Mouse (Mus musculus) WW6 (cell line): ENCODE measurements at regions not wholly inside any gene's neighbourhood (a gene's known extent, or its start where the extent isn't known, plus 50 kb on each side); places are given as distances from the start of the nearest gene placed in this dataset.
A peak's percentile ranks its signal among the peaks of the same experiment; 100 is the strongest.

Experiments used
- DNase-seq: peaks from one replicate; pipeline ENCODE4 v3.0.0-alpha.2; 2013; ENCODE audit warnings: low read depth, low spot score

- no peak for DNase-seq
These were observed 212.1 kb upstream of the Etaa1 start for GRCm38 (mm10) chr11:18165609-18166347.

DNA sequence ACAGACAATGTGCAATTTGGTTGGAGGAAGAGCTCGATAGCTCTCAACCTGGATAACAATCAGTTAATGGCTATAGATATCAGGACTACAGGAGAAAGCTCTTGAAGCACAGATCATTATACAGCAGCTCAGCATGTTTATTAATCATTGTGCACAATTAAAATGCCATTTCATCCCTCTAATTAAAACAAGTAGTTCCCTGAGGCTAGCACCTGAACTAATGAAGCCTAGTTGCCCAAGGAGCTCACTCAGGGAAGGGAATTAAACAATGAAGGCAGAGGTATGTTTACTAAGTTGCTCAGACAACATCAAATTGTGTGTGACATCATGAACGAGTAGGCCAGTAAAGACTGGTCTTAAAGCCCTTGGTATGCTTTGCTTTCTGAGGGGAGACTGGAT lies 210.3 kb upstream of the Etaa1 start:
- no peak for DNase-seq

- DNase-seq, result no peak
These were observed 209.7 kb upstream of the Etaa1 start for GRCm38 (mm10) chr11:18163156-18164024.

DNA sequence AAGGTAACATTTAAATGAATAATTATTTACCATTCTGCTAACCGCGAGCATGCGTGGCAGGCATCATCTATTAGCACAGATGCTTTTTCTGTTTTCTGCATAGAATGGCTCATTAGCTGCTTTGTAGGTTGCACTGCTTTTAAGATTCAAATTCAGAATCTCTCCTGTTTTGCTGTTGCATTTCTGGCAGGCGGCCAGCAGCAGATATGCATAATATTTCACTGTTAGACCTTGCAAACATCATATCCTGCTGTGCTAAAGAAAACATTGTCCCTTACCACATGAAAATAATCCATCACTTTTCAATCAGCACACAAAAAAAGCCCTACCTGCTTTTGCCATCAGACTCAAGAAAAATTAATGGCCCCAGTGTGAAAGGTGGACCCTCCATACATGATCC lies 202.8 kb upstream of the Etaa1 start:
- DNase-seq, result no peak

- peak; percentile 18 for DNase-seq
These were observed 198.3 kb upstream of the Etaa1 start for GRCm38 (mm10) chr11:18151788-18152563.

DNA sequence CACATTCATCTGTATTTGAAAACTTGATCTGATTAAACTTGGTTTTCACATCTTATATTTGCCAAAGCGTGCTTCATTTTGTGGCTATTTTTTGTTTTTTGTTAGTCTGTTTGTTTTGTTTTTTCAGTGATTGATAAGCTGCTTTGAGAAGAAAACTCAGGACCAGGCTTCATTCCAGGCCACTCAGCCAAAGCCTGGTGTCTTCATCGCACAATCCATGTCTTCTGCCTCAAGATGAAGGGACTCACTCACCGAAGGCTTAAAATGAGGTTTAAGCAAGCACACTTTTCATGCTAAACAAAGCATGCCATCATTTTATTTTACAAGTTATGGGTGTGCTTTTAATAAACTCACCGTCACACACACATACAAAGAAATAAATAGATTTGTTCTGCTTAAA lies 197.7 kb upstream of the Etaa1 start:
- no peak for DNase-seq

- DNase-seq, result no peak
These were observed 173.8 kb upstream of the Etaa1 start for GRCm38 (mm10) chr11:18127488-18127887.

DNA sequence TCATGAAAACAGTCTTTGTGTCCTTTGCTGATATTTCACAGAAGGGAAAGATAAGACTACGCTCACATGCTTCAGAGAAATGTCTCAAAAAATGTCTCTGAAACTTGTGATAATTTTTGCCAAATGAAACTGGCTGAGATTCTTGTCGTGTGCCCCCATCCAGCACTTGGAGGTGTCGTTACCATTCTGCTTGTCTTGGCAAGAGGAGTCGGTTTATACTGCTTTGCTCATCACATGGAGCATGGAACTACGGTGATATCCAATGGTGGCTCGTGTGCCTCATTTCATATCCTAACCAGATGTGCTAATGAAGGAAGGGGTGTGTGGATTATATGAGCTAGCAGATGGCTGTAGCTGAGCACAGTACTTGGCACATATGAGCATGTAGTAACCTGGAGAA lies 169.4 kb upstream of the Etaa1 start:
- DNase-seq, result no peak

DNA sequence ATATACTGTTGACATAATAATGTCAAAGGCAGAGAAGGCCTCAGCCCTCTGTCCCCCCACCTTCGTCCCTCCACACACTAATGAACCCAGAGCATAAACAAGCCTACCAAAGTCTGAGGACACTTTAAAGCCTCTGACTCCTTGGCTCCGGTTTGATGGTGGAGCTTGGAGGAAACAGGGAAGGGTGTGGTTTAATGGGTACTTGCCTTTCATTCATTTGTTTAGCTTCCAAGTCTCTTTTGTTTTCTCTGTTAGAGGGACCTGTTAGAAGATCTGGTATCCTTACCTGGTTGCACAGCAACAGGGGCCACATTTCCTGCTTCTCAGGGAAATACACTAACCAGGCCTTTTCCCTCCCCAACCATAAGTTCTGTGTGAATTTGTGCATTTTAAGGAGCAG lies 168.9 kb upstream of the Etaa1 start:
- peak; percentile 16 for DNase-seq

GRCm38 (mm10) chr11:18115693-18116450 lies 162.2 kb upstream of the Etaa1 start:
- DNase-seq, result no peak

DNA sequence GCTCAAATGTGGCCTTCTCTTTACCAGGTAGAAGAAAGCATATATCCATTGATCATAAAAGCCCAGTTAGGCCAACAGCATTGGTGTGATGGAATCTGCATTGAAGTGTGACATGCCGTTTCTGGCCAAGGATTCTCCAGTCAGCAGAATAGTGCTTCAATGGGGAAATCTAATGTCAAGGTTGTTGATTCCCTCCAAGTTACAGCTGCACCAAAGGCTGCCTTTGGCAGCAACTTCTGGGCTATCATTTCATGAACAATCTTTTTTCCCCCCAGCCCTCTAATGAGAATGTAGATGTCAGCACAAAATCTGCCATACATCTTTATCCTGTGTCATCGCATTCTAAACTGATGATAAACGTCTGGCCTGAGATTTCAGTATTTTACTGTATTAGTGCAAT lies 149.2 kb upstream of the Etaa1 start:
- no peak for DNase-seq

- no peak for DNase-seq
These were observed 122.3 kb upstream of the Etaa1 start for GRCm38 (mm10) chr11:18075840-18076435.

DNA sequence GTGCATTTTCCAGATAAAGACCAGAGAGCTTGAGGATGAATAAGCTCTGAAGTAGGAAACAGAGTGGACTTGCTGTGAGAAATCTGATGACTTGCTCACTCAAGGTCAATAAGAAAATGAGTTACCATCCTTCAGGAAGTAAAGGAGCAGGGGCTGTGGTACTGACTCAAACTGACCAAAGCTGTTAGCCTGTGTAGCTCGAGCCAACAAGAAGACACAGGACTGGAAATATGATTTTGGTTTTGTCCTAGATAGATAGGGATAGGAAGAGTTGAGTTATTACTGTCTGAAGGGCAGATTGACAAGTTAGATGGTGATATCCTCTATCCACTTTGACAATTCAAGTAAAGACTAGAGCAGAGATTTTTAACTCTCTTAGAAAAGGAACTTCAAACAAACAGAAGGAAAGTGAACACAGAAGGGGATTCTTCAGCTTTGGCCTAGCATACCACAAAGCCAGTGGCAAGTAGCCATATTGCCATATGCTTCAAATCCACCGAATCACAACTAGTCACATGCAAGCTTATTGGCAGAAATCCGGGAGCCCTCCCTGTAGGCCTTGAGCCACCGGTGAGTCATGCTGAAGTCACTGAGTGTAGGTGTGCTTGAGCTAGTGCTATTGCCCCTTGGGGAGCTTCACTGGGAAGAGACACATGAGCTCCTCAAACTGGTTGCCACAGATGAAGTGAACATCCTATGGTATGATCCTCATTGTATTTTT lies 117.1 kb upstream of the Etaa1 start:
- DNase-seq, result no peak

DNA sequence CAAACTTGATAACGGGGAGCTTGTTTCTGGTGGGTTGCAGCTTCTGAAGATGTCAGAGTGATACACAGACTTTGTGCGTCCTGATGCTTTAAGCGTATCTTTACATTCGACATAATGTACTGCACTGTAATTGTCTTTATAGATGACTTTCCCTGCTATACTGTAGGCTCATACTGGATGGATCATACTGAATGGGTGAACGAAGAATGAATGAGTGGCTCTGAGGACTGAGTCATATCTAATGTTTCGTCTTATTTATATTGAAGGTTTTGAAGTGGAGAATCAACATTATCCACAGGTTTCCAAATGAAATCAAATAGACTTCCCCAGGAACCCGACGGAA lies 116.3 kb upstream of the Etaa1 start:
- no peak for DNase-seq

DNA sequence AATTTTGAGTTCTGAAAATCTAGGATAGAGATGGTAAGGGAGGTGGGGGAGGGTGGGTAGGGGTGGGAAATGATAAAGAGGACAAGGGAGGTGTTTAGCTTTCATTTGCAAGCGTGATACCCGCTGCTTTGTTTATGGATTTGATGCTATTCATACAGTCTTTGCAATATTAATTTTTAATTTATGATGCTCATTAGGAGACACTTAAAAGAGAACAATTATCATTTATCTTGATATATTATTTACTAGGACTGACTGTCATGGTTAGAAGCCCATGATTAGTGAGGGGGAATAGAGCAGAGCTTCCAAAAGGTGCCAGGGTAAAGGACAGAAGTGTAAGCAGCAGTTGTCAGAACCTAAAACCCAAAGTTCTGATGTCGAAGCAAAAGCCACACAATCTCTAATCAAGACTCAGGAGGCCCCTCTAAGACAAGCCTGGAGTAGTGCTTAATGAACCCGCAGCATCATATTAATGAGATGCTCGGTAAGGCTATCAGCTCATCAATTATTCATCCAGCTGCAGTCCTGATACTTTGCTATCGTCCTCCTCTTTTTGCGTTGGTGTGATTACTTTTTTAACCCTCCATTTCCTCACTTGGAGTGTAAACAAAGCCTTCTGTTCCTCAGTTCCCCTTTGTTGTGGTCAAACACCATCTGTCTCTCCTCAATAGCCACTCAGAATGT lies 115.8 kb upstream of the Etaa1 start:
- no peak for DNase-seq

DNA sequence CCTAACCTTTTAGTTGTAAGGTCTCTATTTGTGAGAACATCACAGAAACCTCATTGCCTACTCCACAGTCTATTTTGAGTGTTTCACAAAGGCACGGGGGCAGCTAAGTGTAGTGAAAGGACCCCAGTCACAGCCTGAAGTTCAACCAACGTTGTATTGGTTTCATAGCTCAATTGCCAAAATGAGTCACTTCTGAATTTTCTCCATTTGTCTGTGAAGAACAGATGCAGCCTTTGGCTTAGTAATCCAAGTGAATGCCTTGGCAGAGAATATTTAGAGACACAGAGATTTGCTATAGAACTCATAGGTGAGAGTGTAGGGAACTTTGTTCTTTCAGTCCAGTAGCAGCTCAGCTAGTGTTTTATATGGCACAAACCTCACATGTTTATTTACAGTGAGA lies 114.4 kb upstream of the Etaa1 start:
- no peak for DNase-seq

DNA sequence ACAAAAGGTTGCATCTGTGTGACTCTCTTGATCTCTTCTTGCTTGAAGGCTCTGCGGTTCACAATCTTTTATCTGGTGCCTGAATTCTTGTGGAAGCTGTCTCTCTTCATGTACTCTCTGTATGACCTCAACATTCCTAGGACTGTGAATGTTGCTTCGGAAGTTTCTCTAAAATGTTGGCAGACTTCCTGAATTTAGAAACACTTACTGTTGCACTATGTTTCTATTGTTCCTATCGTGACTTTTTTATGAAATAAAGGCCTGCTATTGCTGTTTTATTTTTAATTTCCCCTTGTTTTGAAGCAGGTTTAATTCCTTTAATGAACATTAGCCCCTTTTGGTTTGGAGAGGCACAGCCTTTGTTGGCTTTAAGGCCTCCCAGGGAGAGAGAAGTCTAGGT lies 114.0 kb upstream of the Etaa1 start:
- DNase-seq, result no peak

GRCm38 (mm10) chr11:18041589-18041988 lies 87.9 kb upstream of the Etaa1 start:
- no peak for DNase-seq

DNA sequence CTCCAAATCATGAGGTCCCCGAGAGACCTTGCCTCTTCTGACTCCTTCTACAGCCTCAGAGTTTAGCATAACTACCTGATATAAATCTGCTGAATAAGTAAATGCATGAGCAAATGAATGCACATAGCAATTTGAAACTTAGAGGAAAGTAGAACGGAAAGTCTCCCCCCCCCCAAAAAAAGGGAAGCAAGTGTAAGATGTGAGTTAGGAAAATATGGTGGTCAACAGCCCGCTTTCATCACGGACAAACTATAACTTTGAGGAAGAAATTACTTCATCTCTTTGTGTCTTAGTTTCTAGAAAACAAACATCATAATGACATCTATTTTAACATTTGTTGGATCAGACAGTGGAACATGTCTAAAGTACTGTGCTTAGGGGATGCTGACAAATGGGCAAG lies 77.4 kb upstream of the Etaa1 start:
- DNase-seq, result no peak

DNA sequence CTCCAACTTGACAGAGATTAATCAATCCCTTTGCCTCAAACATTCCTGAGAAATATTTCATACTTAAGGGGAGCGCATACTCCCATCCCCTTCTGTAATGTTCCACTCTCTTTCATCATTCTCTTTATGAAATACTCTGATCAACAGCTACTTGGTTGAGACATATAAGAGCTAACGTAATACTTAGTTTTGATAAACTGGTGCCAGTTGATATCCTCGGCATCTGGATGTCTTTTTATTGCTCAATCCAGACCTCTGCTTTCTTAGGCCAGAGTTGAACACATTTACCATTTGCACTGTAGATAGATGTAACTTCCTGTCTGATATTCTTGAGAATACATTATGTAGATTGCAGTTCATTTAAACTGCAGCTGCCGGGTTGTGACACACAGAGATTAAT lies 68.4 kb upstream of the Etaa1 start:
- DNase-seq, result no peak
